Mouse (Mus musculus) forebrain, postnatal 0 days (tissue): Measurements from ENCODE around the gene Jdp2. TPM values are rescaled to one million over a fixed set of nuclear protein-coding genes. Genes with fewer than 3 reads are reported as not detected.
"Not testable (repeated sequence)": the region's sequence is repeated elsewhere in the genome, so short reads cannot be mapped to it uniquely, and the experiment has no call there.

Experiments
- ATAC-seq: fragments of 200-750 bp; cut with Nextera tagmentation; 2 replicates; pipeline ENCODE4 v1.8.0; 2017; ENCODE audit warnings: mild to moderate bottlenecking, moderate library complexity
- DNase-seq: peaks from one replicate; pipeline ENCODE4 v3.0.0-alpha.2; 2015
- H3K27ac ChIP-seq: fragments of 300-500 bp; sonication (generic); 2 replicates; pipeline ENCODE4 v1.5.1; 2014; ENCODE audit warnings: low read depth, mild to moderate bottlenecking, antibody characterized with exemption, low read length, moderate library complexity, mixed read lengths
- H3K27me3 ChIP-seq: fragments of 300-500 bp; sonication (generic); 2 replicates; pipeline ENCODE4 v1.6.1; 2014; ENCODE audit warnings: mild to moderate bottlenecking, low read length, mixed read lengths; ENCODE audit not compliant: insufficient read depth
- H3K36me3 ChIP-seq: fragments of 300-500 bp; sonication (generic); 2 replicates; pipeline ENCODE4 v1.6.1; 2014; ENCODE audit warnings: mild to moderate bottlenecking, moderate library complexity; ENCODE audit not compliant: insufficient read depth
- H3K4me1 ChIP-seq: fragments of 300-500 bp; sonication (generic); 2 replicates; pipeline ENCODE4 v1.6.1; 2014; ENCODE audit warnings: antibody characterized with exemption; ENCODE audit not compliant: insufficient read depth
- H3K4me2 ChIP-seq: fragments of 300-500 bp; sonication (generic); 2 replicates; pipeline ENCODE4 v1.6.1; 2014; ENCODE audit warnings: low read depth, mild to moderate bottlenecking, moderate library complexity
- H3K4me3 ChIP-seq: fragments of 300-500 bp; sonication (generic); 2 replicates; pipeline ENCODE4 v1.5.1; 2014; ENCODE audit warnings: low read depth, low read length, mixed read lengths
- H3K9ac ChIP-seq: fragments of 300-500 bp; sonication (generic); 2 replicates; pipeline ENCODE4 v1.6.1; 2014; ENCODE audit warnings: mild to moderate bottlenecking
- H3K9me3 ChIP-seq: fragments of 300-500 bp; sonication (generic); 2 replicates; pipeline ENCODE4 v1.6.1; 2016; ENCODE audit warnings: low read length
- CTCF ChIP-seq: sonication (generic); IDR thresholded peaks from 2 replicates; pipeline ENCODE4 v1.5.1; 2016; ENCODE audit warnings: antibody characterized with exemption, control low read depth, low read depth
- WGBS: fragments of 180-500 bp; shearing (Covaris S2); extraction: QIAGEN DNeasy Blood & Tissue Kit; methylation state at CpG from one replicate; pipeline ENCODE4 v1.1.7; 2014; 5-methylcytosine and 5-hydroxymethylcytosine counted together
- polyA plus RNA-seq: library from polyadenylated mRNA; unstranded; fragments of >200 nt; fragmentation: Nextera tagmentation; extraction: Ambion mirVana; gene quantifications from 2 replicates; pipeline ENCODE4 v1.2.1, GENCODE M21; 2015
- total RNA-seq: library from RNA; depleted of rRNA; stranded (reverse); fragments of >200 nt; gene quantifications from 2 replicates; pipeline ENCODE4 v1.2.3, GENCODE M21; 2014

Jdp2 gene
- total and polyA plus RNA-seq, 2 experiments from 2014 or later: 0.24 to 10.4 TPM

GRCm38 (mm10) chr12:85645664-85646063 is 46.8 kb downstream of the Jdp2 start:
- no peaks in the 10 kb centered on the region for H3K27me3 ChIP-seq
- H3K4me3 ChIP-seq: no peak overlapping the region
- no peak overlapping the region for H3K9ac ChIP-seq
- H3K27ac ChIP-seq: no peak overlapping the region
- no peak overlapping the region for H3K4me2 ChIP-seq
- WGBS: 90% methylated on average over 4 of the region's 4 CpGs
- no peaks in the 10 kb centered on the region for H3K36me3 ChIP-seq
- TF ChIP-seq CTCF: peak; percentile 39
- ATAC-seq: no peak
- no peaks in the 10 kb centered on the region for H3K4me1 ChIP-seq
- no peak for DNase-seq
- H3K9me3 ChIP-seq: no peaks in the 10 kb centered on the region

GRCm38 (mm10) chr12:85647346-85647745 is 48.5 kb downstream of the Jdp2 start:
- Histone ChIP-seq H3K27me3 (no peaks in the 10 kb centered on the region), H3K9ac (no peak overlapping the region), H3K36me3 (no peaks in the 10 kb centered on the region), H3K27ac (no peak overlapping the region), H3K9me3 (no peaks in the 10 kb centered on the region), H3K4me1 (no peaks in the 10 kb centered on the region), H3K4me3 (no peak overlapping the region), H3K4me2 (no peak overlapping the region)
- TF ChIP-seq CTCF: peak; percentile 53
- no peak for DNase-seq
- ATAC-seq: no peak
- WGBS: 51% methylated on average over 10 of the region's 10 CpGs

GRCm38 (mm10) chr12:85647955-85648354 is 49.1 kb downstream of the Jdp2 start:
- no peak for TF ChIP-seq CTCF
- no peak for DNase-seq
- Histone ChIP-seq H3K36me3 (no peaks in the 10 kb centered on the region), H3K9ac (no peak overlapping the region), H3K4me2 (no peak overlapping the region), H3K4me1 (no peaks in the 10 kb centered on the region), H3K4me3 (no peak overlapping the region), H3K27me3 (no peaks in the 10 kb centered on the region), H3K27ac (no peak overlapping the region), H3K9me3 (no peaks in the 10 kb centered on the region)
- no peak for ATAC-seq
- 100% methylated on average over 1 of the region's 1 CpGs for WGBS

- WGBS: 9% methylated on average over 2 of the region's 2 CpGs
- no peaks in the 10 kb centered on the region for H3K27me3 ChIP-seq
Observed at GRCm38 (mm10) chr12:85659319-85659718, 60.5 kb downstream of the Jdp2 start.

DNA sequence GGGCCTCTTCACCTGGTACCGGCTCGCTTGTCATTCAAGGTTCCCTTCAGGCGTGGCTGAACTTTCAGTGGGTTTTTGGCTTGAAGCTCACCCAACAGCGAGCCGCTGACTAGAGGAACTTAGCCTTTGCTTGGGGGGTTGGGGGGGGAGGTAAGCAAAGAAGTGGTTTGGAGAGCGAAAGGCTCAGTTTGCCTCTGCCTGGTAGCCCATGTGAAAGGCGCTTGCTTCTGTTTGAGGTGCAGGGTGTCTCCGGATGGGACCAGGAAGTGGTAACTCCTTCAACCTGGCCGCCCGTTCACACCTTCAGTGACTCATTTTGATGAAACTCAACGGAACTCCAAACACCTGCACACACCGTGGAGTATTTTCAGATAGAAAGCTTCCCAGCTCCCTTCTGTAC is 62.0 kb downstream of the Jdp2 start:
- TF ChIP-seq CTCF: no peak
- Histone ChIP-seq H3K9ac (no peak overlapping the region), H3K4me3 (no peak overlapping the region), H3K36me3 (no peaks in the 10 kb centered on the region), H3K9me3 (no peaks in the 10 kb centered on the region), H3K4me1 (no peaks in the 10 kb centered on the region), H3K27ac (no peak overlapping the region), H3K4me2 (no peak overlapping the region), H3K27me3 (no peaks in the 10 kb centered on the region)
- ATAC-seq (no peak), DNase-seq (no peak)
- WGBS: 96% methylated on average over 12 of the region's 12 CpGs

More at GRCm38 (mm10) chr12:85659319-85659718, 60.5 kb downstream of the Jdp2 start:
- Histone ChIP-seq H3K4me1 (no peaks in the 10 kb centered on the region), H3K27ac (no peak overlapping the region), H3K9me3 (no peaks in the 10 kb centered on the region), H3K4me3 (no peak overlapping the region), H3K4me2 (no peak overlapping the region), H3K9ac (no peak overlapping the region), H3K36me3 (no peaks in the 10 kb centered on the region)
- TF ChIP-seq CTCF: no peak
- peak; percentile 83 for ATAC-seq
- peak; percentile 77 for DNase-seq

DNA sequence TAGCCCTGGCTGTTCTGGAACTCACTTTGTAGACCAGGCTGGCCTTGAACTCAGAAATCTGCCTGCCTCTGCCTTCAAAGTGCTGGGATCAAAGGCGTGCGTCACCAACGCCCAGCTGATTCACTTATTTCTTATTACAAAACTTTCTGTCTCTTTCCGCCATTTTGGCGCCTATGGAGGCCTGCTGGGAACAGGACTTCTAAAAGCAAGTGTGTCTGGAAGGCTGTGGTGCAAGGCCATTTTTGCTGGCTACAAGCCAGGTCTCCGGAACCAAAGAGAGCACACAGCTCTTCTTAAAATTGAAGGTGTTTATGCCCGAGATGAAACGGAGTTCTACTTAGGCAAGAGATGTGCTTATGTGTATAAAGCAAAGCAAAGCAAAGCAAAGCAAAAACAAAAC is 63.4 kb downstream of the Jdp2 start:
- not testable (repeated sequence) for H3K27ac ChIP-seq, H3K27me3 ChIP-seq, ATAC-seq, DNase-seq, H3K4me2 ChIP-seq, H3K9ac ChIP-seq, H3K9me3 ChIP-seq, H3K36me3 ChIP-seq, H3K4me3 ChIP-seq, H3K4me1 ChIP-seq
- 84% methylated on average over 8 of the region's 8 CpGs for WGBS

- Histone ChIP-seq H3K27me3 (no peaks in the 10 kb centered on the region), H3K4me1 (no peaks in the 10 kb centered on the region), H3K36me3 (no peaks in the 10 kb centered on the region), H3K9me3 (no peaks in the 10 kb centered on the region), H3K27ac (no peak overlapping the region), H3K9ac (0 out of 2 replicates have a peak overlapping the region, but pooled peaks have one; percentile 22), H3K4me2 (peak overlapping the region; percentile 24; the same call in 1 of the 2 replicates), H3K4me3 (no peak overlapping the region)
- WGBS: 11% methylated on average over 9 of the region's 9 CpGs
- peak; percentile 90 for TF ChIP-seq CTCF
- DNase-seq: peak; percentile 88
- ATAC-seq: peak; percentile 78
Observed at GRCm38 (mm10) chr12:85662896-85663295, 64.1 kb downstream of the Jdp2 start.

GRCm38 (mm10) chr12:85666112-85666511 is 67.3 kb downstream of the Jdp2 start:
- no peaks in the 10 kb centered on the region for H3K4me1 ChIP-seq
- no peak overlapping the region for H3K4me3 ChIP-seq
- H3K36me3 ChIP-seq: no peaks in the 10 kb centered on the region
- 89% methylated on average over 8 of the region's 8 CpGs for WGBS
- TF ChIP-seq CTCF: no peak
- ATAC-seq (no peak), DNase-seq (no peak)
- no peak overlapping the region for H3K4me2 ChIP-seq
- no peak overlapping the region for H3K27ac ChIP-seq
- no peaks in the 10 kb centered on the region for H3K9me3 ChIP-seq
- no peaks in the 10 kb centered on the region for H3K27me3 ChIP-seq
- no peak overlapping the region for H3K9ac ChIP-seq
